Mouse (Mus musculus): ENCODE data around the gene Nmnat2. TPM values are rescaled to one million over a fixed set of nuclear protein-coding genes. Genes with fewer than 3 reads are reported as not detected.

Gene Nmnat2
- total and polyA plus RNA-seq, 3 experiments = 1.3 to 2.8 TPM; not detected in 1

- TF ChIP-seq TBP (IDR thresholded peaks at IDR 0.05; ENCODE audit: low read depth, low read length) = no peak
- no peak for TF ChIP-seq MAZ (IDR thresholded peaks at IDR 0.05; ENCODE audit: low read depth, low read length)
- TF ChIP-seq GABPA (IDR thresholded peaks at IDR 0.05; ENCODE audit: low read depth, low read length) = no peak
- TF ChIP-seq E2F4 (IDR thresholded peaks at IDR 0.05; ENCODE audit: borderline replicate concordance, low read depth, low read length) = no peak
- no peak for TF ChIP-seq MYB (IDR thresholded peaks at IDR 0.05; ENCODE audit: low read depth, low read length)
- TF ChIP-seq GATA1 (IDR thresholded peaks at IDR 0.05; ENCODE audit: low read depth, low read length) = no peak
- TF ChIP-seq TCF12 (IDR thresholded peaks at IDR 0.05; ENCODE audit: low read depth, low read length) = no peak
- TF ChIP-seq MAX (IDR thresholded peaks at IDR 0.05; ENCODE audit: low read length) = no peak
- TF ChIP-seq ZKSCAN1 (IDR thresholded peaks at IDR 0.05; ENCODE audit: low read depth, low read length) = no peak
- TF ChIP-seq RAD21 (IDR thresholded peaks at IDR 0.05; ENCODE audit: low read depth, low read length) = no peak
- no peak for TF ChIP-seq CTCF (IDR thresholded peaks at IDR 0.05 in 2 of 3, conservative IDR thresholded peaks at IDR 0.05 in 1 of 3; ENCODE audit: control insufficient read depth in 1 of 3, insufficient read depth in 1 of 3, low read depth in 2 of 3, low read length in 3 of 3, poor library complexity in 1 of 3, severe bottlenecking in 1 of 3)
- TF ChIP-seq KAT2A (conservative IDR thresholded peaks at IDR 0.05; ENCODE audit: low read depth, low read length) = no peak
- no peak for TF ChIP-seq ZNF384 (IDR thresholded peaks at IDR 0.05; ENCODE audit: low read depth, low read length)
- no peak for TF ChIP-seq ETS1 (IDR thresholded peaks at IDR 0.05; ENCODE audit: low read depth, low read length)
- no peak for TF ChIP-seq UBTF (IDR thresholded peaks at IDR 0.05; ENCODE audit: borderline replicate concordance, insufficient read depth, low read depth, low read length)
- Histone ChIP-seq H3K79me2 (ENCODE audit: control insufficient read depth, insufficient read depth, low read length, poor library complexity) (no peaks in the 10 kb centered on the region), H3K9me3 (replicated peaks; ENCODE audit: insufficient read depth, low read length) (no peaks in the 10 kb centered on the region), H3K4me1 (ENCODE audit: control insufficient read depth in 1 of 2, insufficient read depth in 2 of 2, low read length in 2 of 2) (no peaks in the 10 kb centered on the region), H3K27ac (ENCODE audit: control insufficient read depth, low read depth, low read length) (no peak overlapping the region), H3K27me3 (ENCODE audit: control insufficient read depth in 1 of 2, insufficient read depth in 2 of 2, low read length in 2 of 2) (peaks cover 15 to 20% of the 10 kb centered on the region in 2 experiments), H3K36me3 (ENCODE audit: control insufficient read depth in 1 of 2, insufficient read depth in 2 of 2, low read length in 2 of 2) (no peaks in the 10 kb centered on the region), H3K4me3 (ENCODE audit: control insufficient read depth in 1 of 2, insufficient read depth in 1 of 2, low read depth in 2 of 2, low read length in 2 of 2) (no peak overlapping the region), H3K9ac (ENCODE audit: control insufficient read depth, low read depth, low read length, poor library complexity, severe bottlenecking) (no peak overlapping the region)
- no peak for DNase-seq (ENCODE audit: low read depth, low spot score)
These were observed 213.5 kb downstream of the Nmnat2 start for GRCm38 (mm10) chr1:153168293-153168692.

Other genes with a start within 250 kb of the Nmnat2 start
- not detected in 2 replicates for gene Apobec4, start 204.4 kb upstream of the Nmnat2 start, total RNA-seq (2012; rRNA removed)
- not detected for gene Apobec4, start 204.4 kb upstream of the Nmnat2 start, polyA plus RNA-seq (2012; ENCODE audit: insufficient read depth in 1 of 2, insufficient read length in 2 of 2, low read depth in 1 of 2, low replicate concordance in 2 of 2, missing spikeins in 1 of 2)
- gene Rgl1, start 188.6 kb upstream of the Nmnat2 start, total RNA-seq (2012; rRNA removed) = 0.12 and 0.36 TPM in 2 replicates
- under 1 TPM in 1 of 2 experiments, not detected in 1; 0.39 TPM for gene Rgl1, start 188.6 kb upstream of the Nmnat2 start, polyA plus RNA-seq (2012; ENCODE audit: insufficient read depth in 1 of 2, insufficient read length in 2 of 2, low read depth in 1 of 2, low replicate concordance in 2 of 2, missing spikeins in 1 of 2)
- 117 and 119 TPM in 2 replicates for gene Arpc5, start 188.5 kb upstream of the Nmnat2 start, total RNA-seq (2012; rRNA removed)
- 100 to 1,000 TPM in 1 of 2 experiments, not detected in 1; 145 TPM for gene Arpc5, start 188.5 kb upstream of the Nmnat2 start, polyA plus RNA-seq (2012; ENCODE audit: insufficient read depth in 1 of 2, insufficient read length in 2 of 2, low read depth in 1 of 2, low replicate concordance in 2 of 2, missing spikeins in 1 of 2)
- gene Ncf2, start 154.8 kb upstream of the Nmnat2 start, total RNA-seq (2012; rRNA removed) = 35.0 and 41.8 TPM in 2 replicates
- gene Ncf2, start 154.8 kb upstream of the Nmnat2 start, polyA plus RNA-seq (2012; ENCODE audit: insufficient read depth in 1 of 2, insufficient read length in 2 of 2, low read depth in 1 of 2, low replicate concordance in 2 of 2, missing spikeins in 1 of 2) = 10 to 100 TPM in 1 of 2 experiments, not detected in 1; 49.2 TPM
- 32.1 and 32.8 TPM in 2 replicates for gene Smg7, start 52.3 kb upstream of the Nmnat2 start, total RNA-seq (2012; rRNA removed)
- gene Smg7, start 52.3 kb upstream of the Nmnat2 start, polyA plus RNA-seq (2012; ENCODE audit: insufficient read depth in 1 of 2, insufficient read length in 2 of 2, low read depth in 1 of 2, low replicate concordance in 2 of 2, missing spikeins in 1 of 2) = 10 to 100 TPM; 52.4 to 53.9 TPM
- gene Lamc2, start 231.5 kb downstream of the Nmnat2 start, total RNA-seq (2012; rRNA removed) = 0.03 and 0.04 TPM in 2 replicates
- under 1 TPM in 1 of 2 experiments, not detected in 1; 0.03 TPM for gene Lamc2, start 231.5 kb downstream of the Nmnat2 start, polyA plus RNA-seq (2012; ENCODE audit: insufficient read depth in 1 of 2, insufficient read length in 2 of 2, low read depth in 1 of 2, low replicate concordance in 2 of 2, missing spikeins in 1 of 2)

All from MEL (cell line).